Mouse (Mus musculus): ENCODE measurements around the gene Gm21312. TPM values are rescaled to one million over a fixed set of nuclear protein-coding genes. Genes with fewer than 3 reads are reported as not detected.
"Not testable (repeated sequence)": the region's sequence is repeated elsewhere in the genome, so short reads cannot be mapped to it uniquely, and the experiment has no call there.

Gm21312 gene
- total RNA-seq (2021) = not detected

DNA sequence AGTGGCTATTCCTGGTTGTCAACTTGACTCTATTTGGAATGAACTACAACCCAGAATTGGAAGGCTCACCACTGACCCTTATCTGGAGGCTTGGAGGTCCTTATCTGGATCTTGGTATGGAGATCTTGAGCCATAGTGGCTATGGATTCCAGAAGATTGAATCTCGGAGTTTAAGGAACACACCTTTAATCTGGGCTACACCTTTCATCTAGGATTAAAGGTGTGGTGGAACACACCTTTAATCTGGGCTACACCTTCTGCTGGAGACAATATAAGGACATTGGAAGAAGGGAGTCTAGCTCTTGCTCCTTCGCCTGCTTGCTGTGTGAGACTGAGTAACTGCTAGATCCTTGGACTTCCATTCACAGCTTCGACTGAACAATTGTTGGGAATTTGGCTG lies at the start of gene Gm21312:
TSS of gene Gm21312 (plus strand) at position 301 of the 400 bp plus-strand sequence.
- DNase-seq (ENCODE audit: low spot score in 2 of 2); intact Hi-C loops (cut with DNase I): not testable (repeated sequence)

DNA sequence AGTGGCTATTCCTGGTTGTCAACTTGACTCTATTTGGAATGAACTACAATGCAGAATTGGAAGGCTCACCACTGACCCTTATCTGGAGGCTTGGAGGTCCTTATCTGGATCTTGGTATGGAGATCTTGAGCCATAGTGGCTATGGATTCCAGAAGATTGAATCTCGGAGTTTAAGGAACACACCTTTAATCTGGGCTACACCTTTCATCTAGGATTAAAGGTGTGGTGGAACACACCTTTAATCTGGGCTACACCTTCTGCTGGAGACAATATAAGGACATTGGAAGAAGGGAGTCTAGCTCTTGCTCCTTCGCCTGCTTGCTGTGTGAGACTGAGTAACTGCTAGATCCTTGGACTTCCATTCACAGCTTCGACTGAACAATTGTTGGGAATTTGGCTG lies 34.1 kb upstream of the Gm21312 start, which contains the start of gene Gm21293:
TSS of gene Gm21293 (plus strand) at position 301 of the 400 bp plus-strand sequence.
- DNase-seq (ENCODE audit: low spot score in 2 of 2); intact Hi-C loops (cut with DNase I): not testable (repeated sequence)

DNA sequence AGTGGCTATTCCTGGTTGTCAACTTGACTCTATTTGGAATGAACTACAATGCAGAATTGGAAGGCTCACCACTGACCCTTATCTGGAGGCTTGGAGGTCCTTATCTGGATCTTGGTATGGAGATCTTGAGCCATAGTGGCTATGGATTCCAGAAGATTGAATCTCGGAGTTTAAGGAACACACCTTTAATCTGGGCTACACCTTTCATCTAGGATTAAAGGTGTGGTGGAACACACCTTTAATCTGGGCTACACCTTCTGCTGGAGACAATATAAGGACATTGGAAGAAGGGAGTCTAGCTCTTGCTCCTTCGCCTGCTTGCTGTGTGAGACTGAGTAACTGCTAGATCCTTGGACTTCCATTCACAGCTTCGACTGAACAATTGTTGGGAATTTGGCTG lies 25.6 kb upstream of the Gm21312 start, which contains the start of gene Gm6763:
TSS of gene Gm6763 (plus strand) at position 301 of the 400 bp plus-strand sequence.
- not testable (repeated sequence) for DNase-seq (ENCODE audit: low spot score in 2 of 2)

DNA sequence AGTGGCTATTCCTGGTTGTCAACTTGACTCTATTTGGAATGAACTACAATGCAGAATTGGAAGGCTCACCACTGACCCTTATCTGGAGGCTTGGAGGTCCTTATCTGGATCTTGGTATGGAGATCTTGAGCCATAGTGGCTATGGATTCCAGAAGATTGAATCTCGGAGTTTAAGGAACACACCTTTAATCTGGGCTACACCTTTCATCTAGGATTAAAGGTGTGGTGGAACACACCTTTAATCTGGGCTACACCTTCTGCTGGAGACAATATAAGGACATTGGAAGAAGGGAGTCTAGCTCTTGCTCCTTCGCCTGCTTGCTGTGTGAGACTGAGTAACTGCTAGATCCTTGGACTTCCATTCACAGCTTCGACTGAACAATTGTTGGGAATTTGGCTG lies 17.1 kb upstream of the Gm21312 start, which contains the start of gene Gm8764:
TSS of gene Gm8764 (plus strand) at position 301 of the 400 bp plus-strand sequence.
- DNase-seq (ENCODE audit: low spot score in 2 of 2); intact Hi-C loops (cut with DNase I): not testable (repeated sequence)

More for the DNA sequence above, 25.6 kb upstream of the Gm21312 start, which contains the start of gene Gm6763:
- intact Hi-C loops (cut with DNase I) = not testable (repeated sequence)

DNA sequence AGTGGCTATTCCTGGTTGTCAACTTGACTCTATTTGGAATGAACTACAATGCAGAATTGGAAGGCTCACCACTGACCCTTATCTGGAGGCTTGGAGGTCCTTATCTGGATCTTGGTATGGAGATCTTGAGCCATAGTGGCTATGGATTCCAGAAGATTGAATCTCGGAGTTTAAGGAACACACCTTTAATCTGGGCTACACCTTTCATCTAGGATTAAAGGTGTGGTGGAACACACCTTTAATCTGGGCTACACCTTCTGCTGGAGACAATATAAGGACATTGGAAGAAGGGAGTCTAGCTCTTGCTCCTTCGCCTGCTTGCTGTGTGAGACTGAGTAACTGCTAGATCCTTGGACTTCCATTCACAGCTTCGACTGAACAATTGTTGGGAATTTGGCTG lies 8.6 kb upstream of the Gm21312 start, which contains the start of gene Gm21304:
TSS of gene Gm21304 (plus strand) at position 301 of the 400 bp plus-strand sequence.
- DNase-seq (ENCODE audit: low spot score in 2 of 2); intact Hi-C loops (cut with DNase I): not testable (repeated sequence)

DNA sequence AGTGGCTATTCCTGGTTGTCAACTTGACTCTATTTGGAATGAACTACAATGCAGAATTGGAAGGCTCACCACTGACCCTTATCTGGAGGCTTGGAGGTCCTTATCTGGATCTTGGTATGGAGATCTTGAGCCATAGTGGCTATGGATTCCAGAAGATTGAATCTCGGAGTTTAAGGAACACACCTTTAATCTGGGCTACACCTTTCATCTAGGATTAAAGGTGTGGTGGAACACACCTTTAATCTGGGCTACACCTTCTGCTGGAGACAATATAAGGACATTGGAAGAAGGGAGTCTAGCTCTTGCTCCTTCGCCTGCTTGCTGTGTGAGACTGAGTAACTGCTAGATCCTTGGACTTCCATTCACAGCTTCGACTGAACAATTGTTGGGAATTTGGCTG lies 8.4 kb downstream of the Gm21312 start, which contains the start of gene Gm20765:
TSS of gene Gm20765 (plus strand) at position 301 of the 400 bp plus-strand sequence.
- DNase-seq (ENCODE audit: low spot score in 2 of 2); intact Hi-C loops (cut with DNase I): not testable (repeated sequence)

DNA sequence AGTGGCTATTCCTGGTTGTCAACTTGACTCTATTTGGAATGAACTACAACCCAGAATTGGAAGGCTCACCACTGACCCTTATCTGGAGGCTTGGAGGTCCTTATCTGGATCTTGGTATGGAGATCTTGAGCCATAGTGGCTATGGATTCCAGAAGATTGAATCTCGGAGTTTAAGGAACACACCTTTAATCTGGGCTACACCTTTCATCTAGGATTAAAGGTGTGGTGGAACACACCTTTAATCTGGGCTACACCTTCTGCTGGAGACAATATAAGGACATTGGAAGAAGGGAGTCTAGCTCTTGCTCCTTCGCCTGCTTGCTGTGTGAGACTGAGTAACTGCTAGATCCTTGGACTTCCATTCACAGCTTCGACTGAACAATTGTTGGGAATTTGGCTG lies 16.9 kb downstream of the Gm21312 start, which contains the start of gene Gm4340:
TSS of gene Gm4340 (plus strand) at position 301 of the 400 bp plus-strand sequence.
- DNase-seq (ENCODE audit: low spot score in 2 of 2); intact Hi-C loops (cut with DNase I): not testable (repeated sequence)

DNA sequence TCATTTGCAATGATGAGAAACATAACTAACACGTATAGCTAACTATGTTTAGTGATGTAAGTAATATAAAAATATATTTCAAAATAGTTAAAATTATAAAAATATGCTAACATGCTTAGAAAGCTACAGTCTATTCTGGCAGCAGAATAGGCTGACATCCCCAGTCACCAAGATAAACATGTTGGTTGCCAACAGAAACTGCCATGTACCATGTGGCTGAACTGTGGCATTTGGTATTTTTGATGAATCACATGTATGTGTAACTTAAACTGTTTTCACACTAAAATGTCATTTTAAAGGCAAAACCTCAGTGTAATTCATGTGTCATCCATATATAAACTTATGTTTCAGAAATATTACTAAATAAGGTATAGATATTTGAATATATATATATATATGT lies 32.8 kb downstream of the Gm21312 start:
- intact Hi-C loops (cut with DNase I) = no loop called here
- no peak for DNase-seq (ENCODE audit: low spot score in 2 of 2)

DNA sequence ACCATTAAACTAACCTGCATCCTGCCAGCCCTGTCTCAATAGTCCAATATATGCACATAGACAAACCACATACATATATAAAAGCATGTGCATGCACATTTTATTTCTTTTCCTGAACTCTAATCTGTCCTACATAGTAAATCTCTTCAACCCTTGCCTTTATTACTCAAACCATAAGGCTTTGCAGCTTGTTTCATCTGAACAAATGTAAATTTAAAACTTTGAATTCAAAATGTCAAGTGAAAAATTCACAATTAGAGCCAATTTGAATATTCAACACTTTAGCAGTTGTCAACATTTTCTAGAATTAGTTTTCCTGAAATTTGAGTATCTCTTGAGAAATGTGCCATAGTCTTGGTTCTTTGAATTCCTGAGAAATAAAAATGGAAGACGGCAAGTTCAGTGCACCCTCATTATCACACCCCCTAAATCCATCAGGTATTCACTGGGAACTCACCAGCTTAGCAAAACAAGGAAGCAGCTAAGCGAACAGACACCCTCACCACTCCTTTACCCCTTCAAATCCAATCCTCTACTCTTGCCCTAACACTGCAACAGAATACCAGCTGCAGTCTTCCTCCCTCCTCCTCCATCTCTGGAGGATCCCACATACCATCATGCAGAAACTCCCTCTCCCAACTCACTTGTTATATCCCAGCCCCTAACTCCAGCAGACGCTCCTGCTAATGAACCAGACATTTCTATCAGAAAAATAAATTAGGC lies 33.6 kb downstream of the Gm21312 start:
- intact Hi-C loops (cut with DNase I) = no loop called here
- no peak for DNase-seq (ENCODE audit: low spot score in 2 of 2)

DNA sequence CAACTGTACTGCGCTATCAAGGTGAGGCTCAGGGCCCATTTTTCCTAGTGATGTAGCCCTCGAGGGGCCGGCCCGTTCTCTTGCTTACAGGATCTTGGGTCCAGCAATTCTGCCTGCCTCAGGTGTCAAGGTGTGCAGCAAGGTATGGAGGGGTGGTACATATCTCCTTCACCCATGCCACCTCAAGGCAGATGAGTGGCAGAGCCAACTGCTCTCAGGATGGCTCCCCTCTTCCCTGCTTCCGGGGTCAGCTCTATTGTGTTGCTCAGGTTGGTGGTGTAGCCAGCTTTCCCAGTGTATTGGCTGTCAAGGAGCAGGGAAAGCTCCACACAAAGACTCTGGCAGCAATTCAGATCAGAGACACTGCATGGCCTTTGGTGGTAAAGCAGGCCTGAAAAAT lies 37.7 kb downstream of the Gm21312 start:
- no peak for DNase-seq (ENCODE audit: low spot score in 2 of 2)
- intact Hi-C loops (cut with DNase I) = no loop called here

DNA sequence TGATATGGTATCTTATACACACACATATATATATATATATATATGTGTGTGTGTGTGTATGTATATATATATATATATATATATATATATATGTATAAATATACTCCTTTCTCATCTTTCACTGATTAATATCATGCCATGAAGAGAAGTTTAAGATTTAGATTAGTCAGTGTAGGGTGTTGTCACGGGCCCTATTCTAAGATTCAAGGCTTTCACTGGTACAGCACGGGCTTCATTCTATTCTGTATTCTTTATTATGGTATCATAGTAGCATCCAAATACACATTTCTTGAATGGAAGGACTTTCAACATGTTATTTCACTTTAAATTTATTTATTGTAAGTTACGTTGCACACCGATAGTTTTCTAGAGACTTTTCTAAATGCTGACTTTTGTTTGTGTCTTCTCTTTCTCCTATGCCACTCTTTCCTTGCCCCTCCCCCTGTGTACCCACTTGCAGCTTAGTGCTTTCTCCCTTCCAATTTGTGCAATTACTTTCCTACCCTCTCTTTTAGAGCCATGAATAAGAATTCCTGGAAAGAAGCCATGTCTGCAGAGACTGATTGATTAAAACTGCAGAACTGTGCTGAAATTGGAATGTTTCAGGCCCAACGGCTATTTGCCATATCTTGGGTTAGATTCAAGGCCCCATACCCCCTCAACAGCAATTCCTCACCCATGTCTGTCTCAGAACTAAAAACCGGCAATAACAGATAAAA lies 43.6 kb downstream of the Gm21312 start:
- intact Hi-C loops (cut with DNase I) = no loop called here

More for the DNA sequence above, 43.6 kb downstream of the Gm21312 start:
- no peak for DNase-seq (ENCODE audit: low spot score in 2 of 2)

Other genes with a start within 250 kb of the Gm21312 start
- not detected for gene Gm21293, start 34.0 kb upstream of the Gm21312 start, total RNA-seq (2021)
- not detected for gene Gm6763, start 25.5 kb upstream of the Gm21312 start, total RNA-seq (2021)
- not detected for gene Gm8764, start 17.0 kb upstream of the Gm21312 start, total RNA-seq (2021)
- gene Gm21304, start 8.5 kb upstream of the Gm21312 start, total RNA-seq (2021) = not detected
- not detected for gene Gm20765, start 8.5 kb downstream of the Gm21312 start, total RNA-seq (2021)
- gene Gm4340, start 17.0 kb downstream of the Gm21312 start, total RNA-seq (2021) = not detected

Measured in left cerebral cortex, postnatal 36 days (tissue).